Mouse (Mus musculus) erythroblast, embryonic 14.5 days (primary cell): ENCODE results near the gene Fam129b.

Experiments
- GATA1 ChIP-seq: IDR thresholded peaks from 2 replicates; pipeline ENCODE4 v1.6.1; 2012; ENCODE audit warnings: low read length, inconsistent platforms, mixed read lengths
- TAL1 ChIP-seq: IDR thresholded peaks from 3 replicates; pipeline ENCODE4 v1.6.1; 2012; ENCODE audit warnings: low read length, inconsistent platforms, mixed read lengths

DNA sequence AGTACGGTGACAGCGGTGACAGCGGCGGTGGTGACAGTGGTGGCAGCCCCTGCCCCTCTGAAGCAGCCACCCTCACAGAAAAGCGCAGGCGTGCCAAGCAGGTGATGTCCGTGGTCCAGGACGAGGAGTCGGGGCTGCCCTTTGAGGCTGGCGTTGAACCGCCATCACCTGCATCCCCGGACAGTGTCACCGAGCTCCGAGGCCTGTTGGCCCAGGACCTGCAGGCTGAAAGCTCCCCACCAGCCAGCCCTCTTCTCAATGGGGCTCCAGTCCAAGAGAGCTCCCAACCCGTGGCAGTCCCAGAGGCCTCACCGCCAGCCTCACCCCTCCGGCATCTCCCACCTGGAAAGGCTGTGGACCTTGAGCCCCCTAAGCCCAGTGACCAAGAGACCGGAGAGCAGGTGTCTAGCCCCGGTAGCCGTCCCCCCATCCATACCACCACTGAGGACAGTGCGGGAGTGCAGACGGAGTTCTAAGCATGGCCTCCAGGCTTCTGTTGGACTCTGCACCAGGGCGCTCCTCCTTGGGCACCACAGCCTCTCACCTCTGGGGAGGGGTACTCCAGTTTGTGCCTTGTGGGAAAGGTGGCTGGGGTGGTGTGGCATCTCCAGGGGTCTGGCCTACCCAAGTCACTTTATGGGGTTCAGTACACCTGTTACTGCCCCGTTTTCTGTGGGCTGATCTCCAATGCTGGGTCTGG, 47.8 kb downstream of the Fam129b start:
- TF ChIP-seq GATA1 (no peak), TAL1 (no peak)
